Mouse (Mus musculus) kidney, postnatal 4 days (tissue): ENCODE measurements at regions not wholly inside any gene's neighbourhood (a gene's known extent, or its start where the extent isn't known, plus 50 kb on each side); places are given as distances from the start of the nearest gene placed in this dataset.
A peak's percentile ranks its signal among the peaks of the same experiment; 100 is the strongest.

ENCODE experiments used
- DNase-seq, 2 experiments: peaks; one replicate each; pipeline ENCODE4 v3.0.0; 2021; ENCODE audit warnings: mixed read lengths in 2 of 2

DNA sequence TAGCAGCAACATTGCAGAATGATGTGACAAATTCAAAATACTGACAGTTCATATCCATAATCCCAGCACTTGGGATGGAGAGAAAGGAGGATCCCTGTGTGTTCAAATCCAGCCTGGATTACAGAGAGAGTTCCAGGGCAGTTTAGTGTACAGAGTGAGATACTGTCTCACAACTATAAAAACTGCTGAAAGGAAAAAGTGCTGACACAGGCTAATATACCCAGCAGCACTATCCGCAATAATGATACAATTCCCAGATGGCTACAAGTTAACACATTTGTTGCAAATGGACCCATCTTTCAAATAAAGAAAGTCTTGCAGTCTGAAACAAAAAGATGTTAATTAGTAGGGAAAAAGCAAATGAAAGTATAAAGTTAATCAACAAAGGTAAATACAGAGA, 510.9 kb downstream of the Synb start:
- DNase-seq: no peak

DNA sequence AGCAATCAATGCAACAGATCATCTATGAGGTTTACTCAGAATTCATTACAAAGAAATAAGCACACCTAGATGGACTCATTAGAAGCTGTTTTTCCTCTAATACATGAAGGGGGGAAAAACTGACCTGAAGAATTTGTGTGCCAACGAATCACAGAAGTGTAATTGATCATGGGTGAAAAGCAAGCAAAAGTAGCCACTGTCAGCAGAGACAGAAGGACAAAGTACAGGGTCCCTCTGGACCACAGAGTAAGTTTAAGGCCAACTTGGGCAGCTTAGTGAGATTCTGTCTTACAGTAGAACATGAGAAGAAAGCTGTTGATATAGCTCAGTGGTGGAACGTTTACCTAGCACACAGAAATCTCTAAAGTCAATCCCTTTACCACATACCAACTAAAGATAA, 523.7 kb downstream of the Synb start:
- DNase-seq: no peak

DNA sequence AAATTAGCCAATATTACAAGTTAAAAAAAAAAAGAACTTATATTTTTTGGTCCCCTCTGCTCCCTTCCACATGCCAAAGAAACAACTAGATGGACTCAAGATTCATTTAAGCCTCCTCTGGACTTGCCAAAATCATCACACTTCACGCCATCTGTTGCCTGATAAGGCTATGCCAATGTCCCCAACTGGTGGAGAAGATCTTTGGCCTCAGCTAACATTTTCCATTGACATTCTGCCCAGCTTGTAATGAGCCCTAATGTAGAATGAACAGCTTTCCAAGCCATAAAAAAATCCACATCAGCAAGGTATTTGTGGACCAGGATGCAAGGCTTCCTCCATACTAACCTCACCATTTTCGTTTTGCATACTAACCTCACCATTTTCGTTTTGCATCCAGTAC, 531.2 kb downstream of the Synb start:
- no peak for DNase-seq

GRCm38 (mm10) chr14:68744661-68745060, 549.4 kb downstream of the Synb start:
- no peak for DNase-seq

- DNase-seq: no peak
These were observed 555.6 kb downstream of the Synb start for GRCm38 (mm10) chr14:68738474-68738873.

DNA sequence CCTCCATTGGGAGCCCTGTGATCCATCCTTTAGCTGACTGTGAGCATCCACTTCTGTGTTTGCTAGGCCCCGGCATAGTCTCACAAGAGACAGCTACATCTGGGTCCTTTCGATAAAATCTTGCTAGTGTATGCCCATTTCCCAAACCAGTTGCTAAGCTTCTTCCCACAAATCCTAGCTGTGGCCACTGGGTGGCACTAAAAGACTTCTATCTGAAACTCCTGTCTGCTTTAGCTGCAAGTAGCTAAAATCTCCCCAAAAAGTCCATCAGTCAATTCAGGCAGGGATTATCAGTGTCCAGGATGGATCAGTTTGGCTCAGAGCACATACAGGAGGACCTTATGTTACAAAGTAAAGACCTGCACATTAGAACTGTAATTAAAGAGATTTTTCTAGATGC, 558.3 kb downstream of the Synb start:
- peak; percentile 80 to 83 for DNase-seq

- no peak for DNase-seq
These were observed 572.9 kb downstream of the Synb start for GRCm38 (mm10) chr14:68721156-68721555.

GRCm38 (mm10) chr14:68719429-68720160, 574.5 kb downstream of the Synb start:
- DNase-seq: no peak

- no peak for DNase-seq
These were observed 575.3 kb downstream of the Synb start for GRCm38 (mm10) chr14:68718846-68719245.
